Mouse (Mus musculus): ENCODE results near the gene Vangl1. TPM values are rescaled to one million over a fixed set of nuclear protein-coding genes. Genes with fewer than 3 reads are reported as not detected.

The Vangl1 gene
- polyA plus RNA-seq, 1 experiment from 2014 or later: 59.4 TPM

GRCm38 (mm10) chr3:102197746-102198145 lies 6.7 kb downstream of the Vangl1 start:
- H3K4me3 ChIP-seq (replicated peaks): no peak overlapping the region
- H3K27ac ChIP-seq: no peak overlapping the region
- H3K27me3 ChIP-seq: peaks cover 63% of the 10 kb centered on the region
- H3K4me1 ChIP-seq (replicated peaks): peaks cover 52% of the 10 kb centered on the region
- no peak overlapping the region for H3K4me2 ChIP-seq
- H3K9me3 ChIP-seq (replicated peaks): no peaks in the 10 kb centered on the region
- ATAC-seq (ENCODE audit: low read depth) (no peak), DNase-seq (no peak)
- WGBS (ENCODE audit: insufficient replicate concordance): 33% methylated on average over 5 of the region's 5 CpGs
- H3K9ac ChIP-seq: no peak overlapping the region
- no peaks in the 10 kb centered on the region for H3K36me3 ChIP-seq

DNA sequence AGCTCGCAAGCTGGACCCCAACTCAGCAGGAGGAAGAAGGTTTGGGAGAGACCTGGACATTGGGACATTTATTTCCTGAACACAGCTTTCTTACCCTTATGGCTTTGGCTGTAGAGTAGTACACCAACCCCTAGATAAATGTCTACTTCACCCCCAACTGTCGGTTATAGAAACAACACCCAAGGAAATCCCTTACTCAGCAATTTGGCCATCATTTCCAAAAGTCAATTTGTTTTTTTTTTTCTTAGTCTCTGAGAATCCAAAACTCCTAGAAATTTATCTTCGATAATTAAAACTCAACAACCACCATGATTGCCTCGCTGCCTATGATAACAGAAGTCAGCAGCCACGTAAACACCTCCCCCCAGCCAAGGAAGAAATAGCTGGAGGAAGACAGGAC lies 7.3 kb downstream of the Vangl1 start:
- Histone ChIP-seq H3K9me3 (replicated peaks) (no peaks in the 10 kb centered on the region), H3K4me1 (replicated peaks) (peaks cover 52% of the 10 kb centered on the region), H3K27me3 (peaks cover 61% of the 10 kb centered on the region), H3K36me3 (no peaks in the 10 kb centered on the region), H3K9ac (no peak overlapping the region), H3K4me3 (replicated peaks) (no peak overlapping the region), H3K27ac (no peak overlapping the region), H3K4me2 (no peak overlapping the region)
- ATAC-seq (ENCODE audit: low read depth) (no peak), DNase-seq (no peak)
- 59% methylated on average over 5 of the region's 5 CpGs for WGBS (ENCODE audit: insufficient replicate concordance)

DNA sequence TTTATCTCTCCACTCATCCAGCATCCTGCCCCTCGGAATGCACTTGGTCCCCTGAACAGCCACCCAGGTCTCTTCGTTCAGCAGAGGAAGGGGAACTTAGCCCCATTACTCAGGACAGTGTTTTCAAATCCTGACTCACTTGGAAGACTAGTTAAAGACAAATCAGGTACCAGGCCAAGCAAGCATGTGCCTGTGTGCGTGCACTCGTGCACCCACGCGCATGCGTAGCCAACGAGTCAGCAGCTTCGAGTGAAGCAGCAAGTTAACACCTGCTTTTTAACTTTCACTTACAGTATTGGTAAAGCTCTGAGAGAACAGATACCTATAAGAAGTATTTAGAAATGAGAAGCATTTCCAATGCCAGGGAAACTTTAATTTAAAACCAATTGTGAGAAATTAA lies 8.3 kb downstream of the Vangl1 start:
- H3K27me3 ChIP-seq: peaks cover 55% of the 10 kb centered on the region
- H3K9me3 ChIP-seq (replicated peaks): no peaks in the 10 kb centered on the region
- DNase-seq (no peak), ATAC-seq (ENCODE audit: low read depth) (no peak)
- no peaks in the 10 kb centered on the region for H3K36me3 ChIP-seq
- H3K27ac ChIP-seq: no peak overlapping the region
- no peak overlapping the region for H3K4me2 ChIP-seq
- peaks cover 52% of the 10 kb centered on the region for H3K4me1 ChIP-seq (replicated peaks)
- no peak overlapping the region for H3K4me3 ChIP-seq (replicated peaks)
- H3K9ac ChIP-seq: no peak overlapping the region
- WGBS (ENCODE audit: insufficient replicate concordance): 83% methylated on average over 9 of the region's 9 CpGs

GRCm38 (mm10) chr3:102195762-102196161 lies 8.7 kb downstream of the Vangl1 start:
- WGBS (ENCODE audit: insufficient replicate concordance): 50% methylated on average over 2 of the region's 2 CpGs
- DNase-seq (no peak), ATAC-seq (ENCODE audit: low read depth) (no peak)
- Histone ChIP-seq H3K9me3 (replicated peaks) (no peaks in the 10 kb centered on the region), H3K9ac (no peak overlapping the region), H3K4me2 (no peak overlapping the region), H3K27ac (no peak overlapping the region), H3K4me3 (replicated peaks) (no peak overlapping the region), H3K27me3 (peaks cover 55% of the 10 kb centered on the region), H3K4me1 (replicated peaks) (peaks cover 52% of the 10 kb centered on the region), H3K36me3 (no peaks in the 10 kb centered on the region)

DNA sequence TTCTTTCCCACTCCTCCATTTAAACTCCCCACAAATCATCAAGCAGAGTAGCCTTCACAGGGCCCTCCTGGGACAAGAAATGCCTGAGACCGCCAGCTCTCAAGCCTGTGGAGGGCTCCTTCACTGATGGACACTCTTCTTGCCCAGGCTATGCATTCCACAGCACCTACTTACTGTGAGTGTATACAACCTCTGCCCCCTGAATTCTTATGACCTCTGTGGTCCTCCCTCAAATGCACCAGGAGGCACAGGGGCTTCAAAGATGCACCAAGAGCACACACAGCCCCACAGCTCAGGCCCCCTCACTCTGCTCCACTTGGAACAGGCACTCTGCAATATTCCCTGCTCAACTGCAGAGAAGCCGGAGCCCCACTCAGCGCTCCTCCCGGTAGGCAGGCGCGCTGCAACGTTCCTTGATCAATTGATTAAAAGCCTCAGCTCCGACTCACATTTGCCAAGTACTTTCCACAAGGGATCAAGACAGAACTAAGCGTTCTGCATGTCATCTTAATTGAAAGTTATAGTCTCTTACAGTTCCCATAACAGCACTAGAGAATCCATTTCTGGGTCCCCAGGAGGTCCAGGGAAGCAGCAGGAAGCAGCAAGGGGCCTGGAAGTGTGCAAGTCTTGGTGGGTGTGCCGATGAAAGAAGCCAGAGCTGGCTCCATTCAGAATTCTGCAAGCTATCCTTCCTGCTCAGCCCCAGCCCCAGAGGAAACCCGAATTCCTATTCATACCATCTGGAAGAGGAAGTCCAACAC lies 10.0 kb downstream of the Vangl1 start:
- Histone ChIP-seq H3K36me3 (no peaks in the 10 kb centered on the region), H3K4me1 (replicated peaks) (peaks cover 56% of the 10 kb centered on the region), H3K9ac (no peak overlapping the region), H3K9me3 (replicated peaks) (no peaks in the 10 kb centered on the region), H3K4me3 (replicated peaks) (no peak overlapping the region), H3K27me3 (peaks cover 45% of the 10 kb centered on the region), H3K27ac (peak overlapping the region; percentile 24; the same call in 1 of the 2 replicates), H3K4me2 (peak overlapping the region; percentile 6; the same call in 1 of the 2 replicates)
- DNase-seq (no peak), ATAC-seq (ENCODE audit: low read depth) (no peak)
- 34% methylated on average over 11 of the region's 11 CpGs for WGBS (ENCODE audit: insufficient replicate concordance)

DNA sequence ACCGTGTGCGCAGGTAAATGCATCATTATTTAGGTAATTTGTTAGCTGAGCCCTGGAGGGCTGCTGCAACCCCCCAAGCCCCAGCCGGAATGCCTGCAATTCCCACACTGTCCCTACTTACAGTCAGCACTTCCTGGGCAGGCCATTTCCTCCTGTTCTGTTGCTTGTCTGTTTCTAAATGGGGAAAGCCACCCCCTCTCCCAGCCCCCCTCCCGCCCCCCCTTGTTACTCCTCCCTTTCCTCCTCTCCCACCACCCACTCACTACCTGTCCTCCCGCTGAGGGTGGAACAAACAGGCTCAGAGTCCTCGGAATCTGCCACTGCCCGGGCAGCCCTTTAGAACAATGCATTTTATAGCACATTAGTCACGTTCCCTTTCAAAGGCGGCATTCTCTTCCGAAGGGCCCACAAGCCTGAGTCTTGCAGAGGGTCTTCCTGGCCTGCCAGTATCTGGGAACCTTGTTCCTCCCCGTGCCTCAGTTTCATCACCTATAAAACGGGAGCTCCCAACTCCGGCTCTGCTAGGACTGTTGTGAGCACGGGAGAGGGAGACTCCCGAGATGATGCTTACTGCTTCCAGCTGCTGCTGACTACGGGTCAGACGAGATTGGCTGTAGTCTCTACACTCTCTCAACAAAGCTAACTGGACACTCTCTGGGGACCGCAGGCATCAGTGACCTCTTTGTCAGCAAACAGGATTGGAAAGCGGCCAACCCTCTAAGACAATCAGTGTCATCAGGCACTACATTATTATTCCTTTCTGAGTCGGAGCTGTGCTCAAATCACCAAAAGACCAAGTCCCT lies 10.8 kb downstream of the Vangl1 start:
- peaks cover 44% of the 10 kb centered on the region for H3K27me3 ChIP-seq
- H3K4me3 ChIP-seq (replicated peaks): no peak overlapping the region
- H3K27ac ChIP-seq: no peak overlapping the region
- H3K36me3 ChIP-seq: no peaks in the 10 kb centered on the region
- peaks cover 52% of the 10 kb centered on the region for H3K4me1 ChIP-seq (replicated peaks)
- H3K9me3 ChIP-seq (replicated peaks): no peaks in the 10 kb centered on the region
- 0 out of 2 replicates have a peak overlapping the region, but pooled peaks have one; percentile 14 for H3K4me2 ChIP-seq
- no peak overlapping the region for H3K9ac ChIP-seq
- no peak for DNase-seq
- ATAC-seq (ENCODE audit: low read depth): peak; percentile 46
- 37% methylated on average over 19 of the region's 20 CpGs for WGBS (ENCODE audit: insufficient replicate concordance)

- Histone ChIP-seq H3K36me3 (no peaks in the 10 kb centered on the region), H3K4me2 (no peak overlapping the region), H3K4me1 (replicated peaks) (peaks cover 42% of the 10 kb centered on the region), H3K9ac (no peak overlapping the region), H3K4me3 (replicated peaks) (no peak overlapping the region), H3K9me3 (replicated peaks) (no peaks in the 10 kb centered on the region), H3K27me3 (peaks cover 40% of the 10 kb centered on the region), H3K27ac (no peak overlapping the region)
- DNase-seq (no peak), ATAC-seq (ENCODE audit: low read depth) (no peak)
- WGBS (ENCODE audit: insufficient replicate concordance): 75% methylated on average over 2 of the region's 2 CpGs
These were observed 11.9 kb downstream of the Vangl1 start for GRCm38 (mm10) chr3:102192621-102193020.

DNA sequence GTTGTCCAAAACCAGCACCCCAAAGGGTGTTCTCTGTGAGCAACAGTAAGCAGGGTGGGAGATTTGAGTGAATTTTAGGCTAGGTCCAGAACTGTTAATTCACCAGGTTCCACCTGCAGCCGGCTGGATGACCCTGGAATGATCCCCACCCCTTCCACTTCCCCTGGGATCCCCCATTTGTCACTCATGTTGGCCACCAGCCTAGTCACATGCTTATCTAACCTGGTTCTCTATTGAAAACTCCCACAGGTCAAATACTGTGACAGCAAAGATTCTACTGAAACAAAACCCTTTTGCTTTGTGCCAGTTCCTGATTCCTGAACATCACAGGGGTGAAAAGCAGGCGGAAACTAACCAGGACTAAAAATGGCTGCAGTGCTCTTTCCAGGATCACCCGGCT lies 12.9 kb downstream of the Vangl1 start:
- Histone ChIP-seq H3K27me3 (peaks cover 39% of the 10 kb centered on the region), H3K27ac (no peak overlapping the region), H3K9ac (no peak overlapping the region), H3K4me1 (replicated peaks) (peaks cover 38% of the 10 kb centered on the region), H3K4me2 (no peak overlapping the region), H3K36me3 (no peaks in the 10 kb centered on the region), H3K9me3 (replicated peaks) (no peaks in the 10 kb centered on the region), H3K4me3 (replicated peaks) (no peak overlapping the region)
- DNase-seq (no peak), ATAC-seq (ENCODE audit: low read depth) (no peak)
- WGBS (ENCODE audit: insufficient replicate concordance): 80% methylated on average over 3 of the region's 3 CpGs

DNA sequence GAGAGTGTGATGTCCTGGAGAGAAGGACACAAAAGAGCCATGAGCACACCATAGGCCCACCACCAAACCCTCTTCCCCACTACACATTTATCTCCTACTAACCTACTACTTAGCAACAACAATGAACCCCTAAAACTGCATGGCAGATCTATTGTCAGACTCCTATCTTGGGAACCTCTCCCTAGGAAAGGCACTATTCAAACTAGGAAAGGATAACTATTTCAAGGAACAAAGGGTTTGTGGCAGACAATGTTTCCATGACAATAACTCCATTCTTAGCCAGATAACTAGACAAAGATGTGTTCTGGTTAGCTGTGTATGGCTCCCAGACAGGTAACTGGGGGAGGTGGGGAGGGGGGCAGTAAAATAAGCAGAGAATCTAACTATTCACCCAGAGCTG lies 13.9 kb downstream of the Vangl1 start:
- peaks cover 32% of the 10 kb centered on the region for H3K4me1 ChIP-seq (replicated peaks)

GRCm38 (mm10) chr3:102190015-102190414 lies 14.5 kb downstream of the Vangl1 start:
- Histone ChIP-seq H3K36me3 (no peaks in the 10 kb centered on the region), H3K4me3 (replicated peaks) (no peak overlapping the region), H3K9me3 (replicated peaks) (no peaks in the 10 kb centered on the region), H3K4me1 (replicated peaks) (peaks cover 26% of the 10 kb centered on the region), H3K9ac (no peak overlapping the region), H3K4me2 (no peak overlapping the region), H3K27ac (no peak overlapping the region), H3K27me3 (peaks cover 29% of the 10 kb centered on the region)
- no peak for DNase-seq
- no peak for ATAC-seq (ENCODE audit: low read depth)
- 44% methylated on average over 4 of the region's 4 CpGs for WGBS (ENCODE audit: insufficient replicate concordance)

More for the DNA sequence above, 13.9 kb downstream of the Vangl1 start:
- DNase-seq (no peak), ATAC-seq (ENCODE audit: low read depth) (no peak)
- H3K27me3 ChIP-seq: peaks cover 33% of the 10 kb centered on the region
- no peak overlapping the region for H3K4me3 ChIP-seq (replicated peaks)
- H3K4me2 ChIP-seq: no peak overlapping the region
- no peaks in the 10 kb centered on the region for H3K36me3 ChIP-seq
- no peak overlapping the region for H3K27ac ChIP-seq
- no peaks in the 10 kb centered on the region for H3K9me3 ChIP-seq (replicated peaks)
- H3K9ac ChIP-seq: no peak overlapping the region

- Histone ChIP-seq H3K27ac (no peak overlapping the region), H3K36me3 (peaks cover 1% of the 10 kb centered on the region; the same call in 1 of the 2 replicates), H3K9ac (no peak overlapping the region), H3K9me3 (replicated peaks) (no peaks in the 10 kb centered on the region), H3K4me3 (replicated peaks) (no peak overlapping the region), H3K4me2 (no peak overlapping the region), H3K27me3 (peaks cover 20% of the 10 kb centered on the region), H3K4me1 (replicated peaks) (peaks cover 16% of the 10 kb centered on the region)
- DNase-seq (no peak), ATAC-seq (ENCODE audit: low read depth) (no peak)
- 53% methylated on average over 6 of the region's 6 CpGs for WGBS (ENCODE audit: insufficient replicate concordance)
These were observed 15.5 kb downstream of the Vangl1 start for GRCm38 (mm10) chr3:102188972-102189371.

All from liver, embryonic 13.5 days (tissue).